Mouse (Mus musculus) layer of hippocampus, adult 2 months (tissue): ENCODE measurements at regions not wholly inside any gene's neighbourhood (a gene's known extent, or its start where the extent isn't known, plus 50 kb on each side); places are given as distances from the start of the nearest gene placed in this dataset.
A peak's percentile ranks its signal among the peaks of the same experiment; 100 is the strongest.

Experiments
- DNase-seq, 2 experiments: peaks; one replicate each; pipeline ENCODE4 v3.0.0; 2022; ENCODE audit warnings: low spot score in 2 of 2
- H3K27ac ChIP-seq: fragments of 200-600 bp; 2 replicates; pipeline ENCODE4 v1.8.1; 2022
- H3K4me3 ChIP-seq: fragments of 200-600 bp; 2 replicates; pipeline ENCODE4 v1.8.1; 2022; ENCODE audit warnings: mild to moderate bottlenecking
- CTCF ChIP-seq: fragments of 200-600 bp; conservative IDR thresholded peaks from 2 replicates; pipeline ENCODE4 v1.8.1; 2022; ENCODE audit warnings: antibody characterized with exemption, mild to moderate bottlenecking, moderate library complexity

GRCm38 (mm10) chr1:19290098-19290497, 81.4 kb downstream of the Tfap2b start:
- no peak for DNase-seq
- Histone ChIP-seq H3K27ac (no peak overlapping the region), H3K4me3 (no peak overlapping the region)
- TF ChIP-seq CTCF, result peak; percentile 30

GRCm38 (mm10) chr1:19321598-19321997, 112.9 kb downstream of the Tfap2b start:
- no peak overlapping the region for H3K27ac ChIP-seq
- no peak overlapping the region for H3K4me3 ChIP-seq
- no peak for DNase-seq
- TF ChIP-seq CTCF, result no peak

- H3K27ac ChIP-seq, result no peak overlapping the region
- no peak overlapping the region for H3K4me3 ChIP-seq
- no peak for TF ChIP-seq CTCF
- DNase-seq, result no peak
These were observed 127.3 kb downstream of the Tfap2b start for GRCm38 (mm10) chr1:19336062-19336461.

GRCm38 (mm10) chr1:19337207-19337606, 128.5 kb downstream of the Tfap2b start:
- DNase-seq, result no peak
- no peak overlapping the region for H3K27ac ChIP-seq
- no peak for TF ChIP-seq CTCF
- H3K4me3 ChIP-seq, result no peak overlapping the region

- no peak for TF ChIP-seq CTCF
- Histone ChIP-seq H3K4me3 (no peak overlapping the region), H3K27ac (no peak overlapping the region)
- DNase-seq, result no peak
These were observed 135.7 kb downstream of the Tfap2b start for GRCm38 (mm10) chr1:19344445-19344844.

- H3K4me3 ChIP-seq, result no peak overlapping the region
- H3K27ac ChIP-seq, result no peak overlapping the region
- no peak for DNase-seq
- no peak for TF ChIP-seq CTCF
These were observed 141.8 kb downstream of the Tfap2b start for GRCm38 (mm10) chr1:19350495-19350894.

- Histone ChIP-seq H3K4me3 (no peak overlapping the region), H3K27ac (no peak overlapping the region)
- TF ChIP-seq CTCF, result no peak
- DNase-seq, result no peak
These were observed 176.1 kb downstream of the Tfap2b start for GRCm38 (mm10) chr1:19384856-19385255.

GRCm38 (mm10) chr1:19388864-19389505, 180.3 kb downstream of the Tfap2b start:
- no peak overlapping the region for H3K4me3 ChIP-seq
- no peak for DNase-seq
- H3K27ac ChIP-seq, result no peak overlapping the region
- TF ChIP-seq CTCF, result no peak

- no peak for TF ChIP-seq CTCF
- H3K27ac ChIP-seq, result no peak overlapping the region
- DNase-seq, result no peak
- H3K4me3 ChIP-seq, result no peak overlapping the region
These were observed 198.8 kb downstream of the Tfap2b start for GRCm38 (mm10) chr1:19407556-19407955.

- H3K4me3 ChIP-seq, result no peak overlapping the region
- no peak for DNase-seq
- H3K27ac ChIP-seq, result no peak overlapping the region
- no peak for TF ChIP-seq CTCF
These were observed 203.6 kb downstream of the Tfap2b start for GRCm38 (mm10) chr1:19412345-19412744.

GRCm38 (mm10) chr1:19421116-19421515, 212.4 kb downstream of the Tfap2b start:
- Histone ChIP-seq H3K27ac (no peak overlapping the region), H3K4me3 (no peak overlapping the region)
- DNase-seq, result no peak
- TF ChIP-seq CTCF, result no peak

- no peak for TF ChIP-seq CTCF
- Histone ChIP-seq H3K4me3 (no peak overlapping the region), H3K27ac (no peak overlapping the region)
- DNase-seq, result no peak
These were observed 242.1 kb downstream of the Tfap2b start for GRCm38 (mm10) chr1:19450786-19451185.

- no peak overlapping the region for H3K27ac ChIP-seq
- TF ChIP-seq CTCF, result no peak
- no peak for DNase-seq
These were observed 250.1 kb downstream of the Tfap2b start for GRCm38 (mm10) chr1:19458646-19459441.

GRCm38 (mm10) chr1:19459876-19460275, 251.2 kb downstream of the Tfap2b start:
- TF ChIP-seq CTCF, result no peak
- peak; percentile 33 to 44 for DNase-seq
- Histone ChIP-seq H3K27ac (no peak overlapping the region), H3K4me3 (no peak overlapping the region)

More at GRCm38 (mm10) chr1:19458646-19459441, 250.1 kb downstream of the Tfap2b start:
- no peak overlapping the region for H3K4me3 ChIP-seq
